Mouse (Mus musculus) hematopoietic multipotent progenitor cell, adult 10-12 weeks (in vitro differentiated cells): Measurements from ENCODE around the gene Man1c1. TPM values are rescaled to one million over a fixed set of nuclear protein-coding genes. Genes with fewer than 3 reads are reported as not detected.

Experiments used
- polyA plus RNA-seq: library from polyadenylated mRNA; stranded (reverse); fragments of >175 nt; gene quantifications from 2 replicates; pipeline ENCODE4 v1.2.3, GENCODE M21; 2012; ENCODE audit warnings: low replicate concordance

Gene Man1c1
- 14.8 and 65.0 TPM in 2 replicates for polyA plus RNA-seq

DNA sequence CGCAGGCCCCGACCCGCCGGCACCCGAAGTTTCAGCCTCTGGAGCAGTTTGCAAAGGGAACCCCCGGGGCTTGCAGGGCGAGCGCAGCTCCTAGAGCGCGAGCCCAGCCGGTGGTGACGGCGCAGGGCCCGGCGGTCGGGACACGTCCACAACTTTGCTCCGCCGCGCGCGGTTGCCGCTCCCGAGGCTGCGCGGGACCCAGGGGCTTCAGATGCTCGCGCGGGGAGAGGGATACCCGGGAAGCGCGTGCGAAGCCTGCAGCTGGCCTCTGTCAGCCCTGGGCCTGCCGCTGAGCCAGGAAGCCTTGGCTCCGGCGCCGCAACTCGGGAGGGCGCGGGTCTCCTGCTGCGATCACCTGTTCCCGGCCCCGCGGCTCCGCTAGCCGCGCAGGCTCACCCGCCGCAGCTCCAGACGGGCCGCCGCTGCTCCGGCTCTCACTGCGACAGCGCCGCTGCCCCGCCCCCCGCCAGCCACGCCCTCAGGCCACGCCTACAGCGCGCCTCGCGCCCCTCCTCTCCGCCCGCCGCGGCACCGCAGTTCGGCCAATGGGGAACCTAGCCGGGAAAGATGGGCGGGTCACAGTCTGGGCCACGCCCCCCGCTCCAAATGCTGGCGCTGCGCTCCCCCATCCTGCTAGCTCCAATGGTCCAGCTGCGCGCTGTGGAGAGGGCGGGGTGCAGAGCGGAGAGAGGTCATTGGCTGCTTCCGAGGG, at the start of gene Man1c1:
TSS of gene Man1c1 (minus strand) at position 456 of the 712 bp plus-strand sequence.

GRCm38 (mm10) chr4:134551494-134552316, 152.4 kb downstream of the Man1c1 start, which contains the start of gene Selenon:
Gene Selenon, minus strand, starts transcription at chr4:134552166.

DNA sequence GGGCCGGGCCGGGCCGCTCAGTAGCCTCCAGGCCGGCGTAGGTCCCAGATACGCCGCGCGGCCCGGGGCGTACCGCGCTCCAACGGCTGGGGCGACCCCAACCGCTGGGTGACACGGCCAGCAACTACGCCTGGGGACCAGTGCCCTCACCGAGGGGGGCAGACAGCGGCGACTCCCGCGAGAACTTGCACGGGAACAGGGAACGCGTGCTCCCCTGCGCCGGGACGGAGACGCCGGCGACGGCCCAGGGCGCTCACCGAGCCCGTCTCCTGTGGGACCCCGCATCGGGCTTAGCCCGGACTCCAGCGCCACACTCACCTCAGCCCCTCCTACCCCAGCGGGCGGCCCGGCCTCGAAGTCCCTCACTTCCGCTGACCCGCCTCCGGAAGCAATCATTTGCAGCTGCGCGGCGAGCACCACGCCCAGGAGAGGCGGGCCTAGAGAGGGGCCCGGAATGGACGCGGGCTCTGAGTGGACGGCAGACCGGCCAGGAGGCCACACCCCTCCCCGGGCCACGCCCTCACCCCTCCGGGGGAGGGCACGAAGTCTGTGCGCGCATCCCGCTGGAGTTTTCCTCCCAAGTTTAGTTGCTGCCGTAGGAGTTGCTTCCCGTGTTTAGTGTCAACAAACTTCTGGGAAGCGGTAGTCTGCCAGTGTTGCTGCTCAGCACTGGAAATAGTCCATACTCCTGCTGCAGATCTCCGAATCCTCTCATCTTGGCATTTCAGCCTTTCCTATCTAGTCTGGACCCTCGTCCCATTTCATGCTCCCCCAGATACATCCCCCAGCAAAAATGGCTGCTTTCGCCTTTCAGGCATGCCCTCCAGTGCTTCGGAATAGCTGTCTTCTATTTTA, 168.9 kb downstream of the Man1c1 start, which contains the start of gene Mtfr1l:
TSS of gene Mtfr1l (minus strand) at position 456 of the 855 bp plus-strand sequence.

Other genes with a start within 250 kb of the Man1c1 start
- 8.3 and 57.9 TPM in 2 replicates for gene Stmn1, start 236.0 kb downstream of the Man1c1 start, polyA plus RNA-seq
- gene Paqr7, start 207.6 kb downstream of the Man1c1 start, polyA plus RNA-seq, result 11.4 and 19.1 TPM in 2 replicates
- 0.17 and 0.57 TPM in 2 replicates for gene Aunip, start 193.3 kb downstream of the Man1c1 start, polyA plus RNA-seq
- 39.0 and 39.8 TPM in 2 replicates for gene Mtfr1l, start 168.9 kb downstream of the Man1c1 start, polyA plus RNA-seq
- 8.7 and 20.9 TPM in 2 replicates for gene Selenon, start 152.1 kb downstream of the Man1c1 start, polyA plus RNA-seq
- 17.1 and 24.1 TPM in 2 replicates for gene Ldlrap1, start 63.7 kb upstream of the Man1c1 start, polyA plus RNA-seq
- 11.4 and 23.6 TPM in 2 replicates for gene Maco1, start 149.1 kb upstream of the Man1c1 start, polyA plus RNA-seq
- gene Rhd, start 160.2 kb upstream of the Man1c1 start, polyA plus RNA-seq, result 0.93 and 46.6 TPM in 2 replicates
- 13.4 and 27.9 TPM in 2 replicates for gene Tmem50a, start 210.7 kb upstream of the Man1c1 start, polyA plus RNA-seq
- 449 and 1,393 TPM in 2 replicates for gene Rsrp1, start 219.3 kb upstream of the Man1c1 start, polyA plus RNA-seq
- gene Syf2, start 226.6 kb upstream of the Man1c1 start, polyA plus RNA-seq, result 58.9 and 112 TPM in 2 replicates